Mouse (Mus musculus): ENCODE results near the gene Exoc3l4.

DNA sequence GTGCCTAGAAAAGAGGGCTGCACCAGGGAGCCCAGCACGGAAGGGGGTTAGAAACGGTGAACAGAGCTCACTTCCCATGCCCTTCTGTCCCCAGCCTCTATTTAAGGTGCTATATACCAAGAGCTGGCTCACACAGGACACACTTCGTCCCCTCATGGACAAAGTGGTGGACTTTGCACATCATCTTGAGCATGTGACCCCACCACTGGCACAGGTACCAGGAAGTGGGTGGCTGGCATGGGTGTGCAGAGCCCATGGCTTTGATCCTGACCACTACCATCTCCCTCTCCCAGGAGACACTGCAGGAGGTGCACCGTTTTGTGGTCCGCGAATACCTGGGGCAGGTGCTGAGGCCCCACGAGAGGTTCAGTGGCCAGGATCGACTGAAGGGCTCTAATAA, 11.5 kb downstream of the Exoc3l4 start:
- TF ChIP-seq ZNF384 (IDR thresholded peaks at IDR 0.05; ENCODE audit: low read depth, low read length) (no peak), MAFK (IDR thresholded peaks at IDR 0.05; ENCODE audit: insufficient read depth, low read depth, low read length) (no peak)

All from ES-E14 (cell line).